8 mouse cellular contexts compared by ENCODE assay signal in the genomic region with DNA sequence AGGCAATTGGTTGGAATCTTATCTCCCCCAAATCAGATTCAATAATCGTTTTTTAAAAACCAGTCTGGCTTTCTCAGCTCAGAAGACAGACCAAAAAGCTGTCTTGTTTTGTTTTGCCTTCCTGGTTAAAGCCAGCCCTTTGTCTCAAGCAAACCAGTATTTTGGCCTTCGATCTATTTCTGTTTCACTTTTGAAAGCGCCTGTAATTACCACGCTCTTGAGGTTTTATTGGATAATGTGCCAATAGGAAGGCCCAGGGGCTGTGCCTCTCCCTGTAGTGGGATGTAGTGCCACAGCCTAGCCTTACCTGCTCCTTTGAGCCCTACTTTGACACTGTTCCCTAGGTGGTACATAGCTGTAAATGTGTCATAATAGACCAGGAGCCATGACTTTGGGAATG. TPM values are rescaled to one million over a fixed set of nuclear protein-coding genes. Genes with fewer than 3 reads are reported as not detected.
DNase-seq lines count a peak whose midpoint lies in the region; ATAC-seq and TF ChIP-seq lines count a peak whose summit lies in the region.

No protein-coding gene starts in this region.

- peak overlapping the region; percentile 88; the same call in 1 of the 2 replicates for H3K4me2 ChIP-seq in heart, embryonic 16.5 days (ENCODE audit: low read depth, low read length)
- peak overlapping the region; percentile 88 for H3K4me2 ChIP-seq in neural tube, embryonic 13.5 days
- H3K4me2 ChIP-seq in stomach, postnatal 0 days (replicated peaks; ENCODE audit: low read depth) = peak overlapping the region; percentile 98

- intact Hi-C loops in heart, postnatal 36 days (cut with DNase I) = loop anchor here (2.0 to 5.0 kb wide), 2 partner anchors 86 to 146 kb away; no protein-coding TSS in a partner anchor

- H3K79me2 ChIP-seq in macrophage (ENCODE audit: inconsistent target) = peaks cover 72% of the 10 kb centered on the region

- no peak overlapping the region for H3K9ac ChIP-seq in heart, embryonic 16.5 days (ENCODE audit: low read length)
- no peak overlapping the region for H3K9ac ChIP-seq in neural tube, embryonic 13.5 days
- H3K9ac ChIP-seq in stomach, postnatal 0 days (ENCODE audit: low read length) = no peak overlapping the region

- H3K9me3 ChIP-seq in heart, embryonic 16.5 days (replicated peaks; ENCODE audit: control insufficient read depth, low read length) = no peaks in the 10 kb centered on the region
- H3K9me3 ChIP-seq in neural tube, embryonic 13.5 days = no peaks in the 10 kb centered on the region
- no peaks in the 10 kb centered on the region for H3K9me3 ChIP-seq in stomach, postnatal 0 days (ENCODE audit: control insufficient read depth, low read length)

- H3K4me3 ChIP-seq in heart, embryonic 16.5 days (ENCODE audit: low read length) = no peak overlapping the region
- H3K4me3 ChIP-seq in neural tube, embryonic 13.5 days = no peak overlapping the region
- peak overlapping the region; percentile 86; the same call in 1 of the 2 replicates for H3K4me3 ChIP-seq in macrophage (ENCODE audit: inconsistent target)
- H3K4me3 ChIP-seq in stomach, postnatal 0 days (ENCODE audit: low read depth, low read length) = peak overlapping the region; percentile 84; the same call in 1 of the 2 replicates

- no peak for DNase-seq in heart, postnatal 36 days
- no peak for DNase-seq in neural tube, embryonic 10.5 days (ENCODE audit: extremely low spot score, low spot score)
- DNase-seq in stomach, postnatal 0 days (ENCODE audit: low spot score) = no peak
- DNase-seq in thymus, postnatal 25 days = no peak
- no peak for DNase-seq in thymus, postnatal 10 days (ENCODE audit: low spot score in 2 of 2)

- no peak overlapping the region for H3K27ac ChIP-seq in heart, embryonic 16.5 days (ENCODE audit: low read length)
- H3K27ac ChIP-seq in neural tube, embryonic 13.5 days (replicated peaks) = no peak overlapping the region
- no peak overlapping the region for H3K27ac ChIP-seq in macrophage
- H3K27ac ChIP-seq in stomach, postnatal 0 days (replicated peaks) = no peak overlapping the region

- WGBS in heart, embryonic 16.5 days = 70% methylated on average over 4 of the region's 4 CpGs
- WGBS in neural tube, embryonic 13.5 days = 57% methylated on average over 4 of the region's 4 CpGs
- WGBS in macrophage (ENCODE audit: missing documents) = 0% methylated on average over 4 of the region's 4 CpGs
- 41% methylated on average over 4 of the region's 4 CpGs for WGBS in stomach, postnatal 0 days

- ATAC-seq in heart, embryonic 16.5 days (replicated peaks; ENCODE audit: extremely low read depth, insufficient read depth, low FRiP score) = no peak
- no peak for ATAC-seq in neural tube, embryonic 13.5 days (ENCODE audit: low read depth)
- ATAC-seq in stomach, postnatal 0 days (ENCODE audit: low FRiP score, low TSS enrichment) = no peak

- no peaks in the 10 kb centered on the region for H3K36me3 ChIP-seq in heart, embryonic 16.5 days (ENCODE audit: control insufficient read depth, insufficient read depth)
- no peaks in the 10 kb centered on the region for H3K36me3 ChIP-seq in neural tube, embryonic 13.5 days
- no peaks in the 10 kb centered on the region for H3K36me3 ChIP-seq in macrophage (ENCODE audit: inconsistent target)
- no peaks in the 10 kb centered on the region for H3K36me3 ChIP-seq in stomach, postnatal 0 days (ENCODE audit: control insufficient read depth, insufficient read depth, low read length)

- TF ChIP-seq EP300 in stomach, postnatal 0 days (optimal IDR thresholded peaks at IDR 0.05) = no peak

- TF ChIP-seq CTCF in stomach, postnatal 0 days (IDR thresholded peaks at IDR 0.05; ENCODE audit: low read depth) = no peak

- no peaks in the 10 kb centered on the region for H3K27me3 ChIP-seq in heart, embryonic 16.5 days (ENCODE audit: control insufficient read depth, insufficient read depth, low read length)
- 0 out of 2 replicates have a peak, but pooled peaks cover 4% of the 10 kb centered on the region for H3K27me3 ChIP-seq in neural tube, embryonic 13.5 days
- H3K27me3 ChIP-seq in stomach, postnatal 0 days (ENCODE audit: control insufficient read depth, insufficient read depth, low read length) = no peaks in the 10 kb centered on the region

- H3K4me1 ChIP-seq in heart, embryonic 16.5 days (ENCODE audit: control insufficient read depth, insufficient read depth, low read length) = peaks cover 11% of the 10 kb centered on the region
- H3K4me1 ChIP-seq in neural tube, embryonic 13.5 days (replicated peaks) = peaks cover 28% of the 10 kb centered on the region
- peaks cover 2% of the 10 kb centered on the region; the same call in 1 of the 2 replicates for H3K4me1 ChIP-seq in stomach, postnatal 0 days (replicated peaks; ENCODE audit: control insufficient read depth, insufficient read depth)

RNA-seq across cellular contexts. Expression of gene Hpcal1, which starts 2.3 kb away (rescaled TPM):
- polyA plus RNA-seq in heart, embryonic 16.5 days (2015; fragmentation: Nextera tagmentation; extraction: Ambion mirVana) = 32.7 and 33.4 TPM in 2 replicates
- 10 to 100 TPM; 18.7 to 24.7 TPM for total RNA-seq in heart, postnatal 36 days (2021)
- 77.0 and 79.2 TPM in 2 replicates for polyA plus RNA-seq in neural tube, embryonic 13.5 days (2015; fragmentation: Nextera tagmentation; extraction: Ambion mirVana)
- total RNA-seq in macrophage (2018; cell fraction: chromatin; rRNA removed) = 10 to 100 TPM in 25 of 26 experiments, 1 to 10 TPM in 1; 7.3 to 55.5 (median 28.3) TPM
- total RNA-seq in macrophage (2018; cell fraction: cytosol; rRNA removed) = 100 to 1,000 TPM; 125 to 174 (median 149) TPM
- 100 to 1,000 TPM in 4 of 26 experiments, 10 to 100 TPM in 22; 40.3 to 121 (median 76.1) TPM for total RNA-seq in macrophage (2018; cell fraction: nucleus; rRNA removed)
- polyA plus RNA-seq in macrophage (2018) = 131 to 142 TPM (median 142 TPM) in 3 replicates
- 61.2 and 62.6 TPM in 2 replicates for polyA plus RNA-seq in stomach, postnatal 0 days (2015; fragmentation: Nextera tagmentation; extraction: Ambion mirVana)

Comparison
In these comparisons a context has a peak if more than half of its experiments do, and no peak if none do; other contexts are left out.
1. H3K4me3 ChIP-seq: peak in macrophage (single experiment) and stomach, postnatal 0 days (single experiment); none in heart, embryonic 16.5 days (single experiment) and neural tube, embryonic 13.5 days (single experiment).
2. Peak in every context shown above with its lines, with median percentiles within 50 percentile points of each other: H3K4me2 ChIP-seq.